ENCODE assay signal across 9 mouse cellular contexts in genomic region chr15:79148533-79148932, GRCm38 (mm10). TPM values are rescaled to one million over a fixed set of nuclear protein-coding genes. Genes with fewer than 3 reads are reported as not detected.
DNase-seq lines count a peak whose midpoint lies in the region; ATAC-seq and TF ChIP-seq lines count a peak whose summit lies in the region.
"Had no signal": no experiment of that assay in that cellular context is flagged by ENCODE, and none has a peak within 500 bp of the region (broad histone marks: within the 10 kb centered on the region; RNA-seq: fewer than 3 reads in every experiment).

No protein-coding gene starts in this region.

- H3K27me3 ChIP-seq in intestine, embryonic 15.5 days (replicated peaks): no peaks in the 10 kb centered on the region
- no peaks in the 10 kb centered on the region for H3K27me3 ChIP-seq in midbrain, embryonic 12.5 days
- H3K27me3 ChIP-seq in small intestine, adult 2 months (ENCODE audit: control insufficient read depth, insufficient read depth, low read length): no peaks in the 10 kb centered on the region
- H3K27me3 ChIP-seq: neural tube, embryonic 12.5 days had no signal

- H3K9ac ChIP-seq in intestine, embryonic 15.5 days: no peak overlapping the region
- no peak overlapping the region for H3K9ac ChIP-seq in midbrain, embryonic 12.5 days (replicated peaks)
- H3K9ac ChIP-seq: neural tube, embryonic 12.5 days had no signal

- H3K9me3 ChIP-seq in intestine, embryonic 15.5 days: no peaks in the 10 kb centered on the region
- no peaks in the 10 kb centered on the region for H3K9me3 ChIP-seq in midbrain, embryonic 12.5 days
- H3K9me3 ChIP-seq: neural tube, embryonic 12.5 days had no signal

- H3K27ac ChIP-seq in cortical plate, adult 2 months (ENCODE audit: insufficient read depth, low read length): no peak overlapping the region
- H3K27ac ChIP-seq in intestine, embryonic 15.5 days: no peak overlapping the region
- H3K27ac ChIP-seq in midbrain, embryonic 12.5 days (replicated peaks): no peak overlapping the region
- H3K27ac ChIP-seq in small intestine, adult 2 months (ENCODE audit: insufficient read depth, low read depth, low read length): no peak overlapping the region
- H3K27ac ChIP-seq: neural tube, embryonic 12.5 days had no signal

- peak; percentile 93 for TF ChIP-seq CTCF in cortical plate, adult 2 months (IDR thresholded peaks at IDR 0.05; ENCODE audit: extremely low read depth, insufficient read depth, low read length)
- peak; percentile 89; the same call in 1 of the 2 replicates for TF ChIP-seq CTCF in small intestine, adult 2 months (IDR thresholded peaks at IDR 0.05; ENCODE audit: extremely low read depth, insufficient read length, insufficient replicate concordance, low read depth, low read length)

- peaks cover 41% of the 10 kb centered on the region for H3K36me3 ChIP-seq in intestine, embryonic 15.5 days
- peaks cover 65% of the 10 kb centered on the region for H3K36me3 ChIP-seq in midbrain, embryonic 12.5 days
- H3K36me3 ChIP-seq in small intestine, adult 2 months (ENCODE audit: control insufficient read depth, insufficient read depth, low read length): peaks cover 50% of the 10 kb centered on the region

- peak; percentile 56 for ATAC-seq in intestine, embryonic 15.5 days
- peak; percentile 49; the same call in 1 of the 2 replicates for ATAC-seq in midbrain, embryonic 12.5 days (ENCODE audit: low FRiP score, low read depth)

- 47% methylated on average over 7 of the region's 7 CpGs for WGBS in intestine, embryonic 15.5 days
- 55% methylated on average over 7 of the region's 7 CpGs for WGBS in midbrain, embryonic 12.5 days
- 50% methylated on average over 7 of the region's 7 CpGs for WGBS in small intestine, adult 2 months

- no peak overlapping the region for H3K4me3 ChIP-seq in cortical plate, adult 2 months (ENCODE audit: insufficient read depth, low read length)
- H3K4me3 ChIP-seq in intestine, embryonic 15.5 days (replicated peaks): no peak overlapping the region
- no peak overlapping the region for H3K4me3 ChIP-seq in midbrain, embryonic 12.5 days
- no peak overlapping the region for H3K4me3 ChIP-seq in small intestine, adult 2 months (ENCODE audit: low read depth, low read length)
- H3K4me3 ChIP-seq: neural tube, embryonic 12.5 days had no signal

- DNase-seq in adrenal gland, adult 18-20 months (ENCODE audit: low spot score in 2 of 2): peak; percentile 76 to 90
- peak; percentile 87 for DNase-seq in gastrocnemius, postnatal 14 days
- peak; percentile 73 for DNase-seq in left cerebral cortex, postnatal 25 days (ENCODE audit: low spot score in 2 of 2)
- DNase-seq in yolk sac, embryonic 10.5 days (ENCODE audit: low spot score): peak; percentile 79

- H3K4me2 ChIP-seq in intestine, embryonic 15.5 days (replicated peaks): no peak overlapping the region
- H3K4me2 ChIP-seq in midbrain, embryonic 12.5 days (replicated peaks): no peak overlapping the region
- H3K4me2 ChIP-seq: neural tube, embryonic 12.5 days had no signal

- TF ChIP-seq POLR2A in cortical plate, adult 2 months (IDR thresholded peaks at IDR 0.05; ENCODE audit: extremely low read depth, insufficient read depth, low read length): no peak
- TF ChIP-seq POLR2A in small intestine, adult 2 months (IDR thresholded peaks at IDR 0.05; ENCODE audit: low read depth, low read length): no peak

- intact Hi-C loops in gastrocnemius, postnatal 14 days (cut with DNase I; ENCODE audit: low total_unique reads): loop anchor here (5.0 kb wide), 1 partner anchor 56 kb away; no protein-coding TSS in a partner anchor
- intact Hi-C loops in left cerebral cortex, postnatal 25 days (cut with DNase I): loop anchor here (5.0 kb wide), 1 partner anchor 56 kb away; no protein-coding TSS in a partner anchor

- no peaks in the 10 kb centered on the region for H3K4me1 ChIP-seq in cortical plate, adult 2 months (ENCODE audit: control insufficient read depth, insufficient read depth, low read length)
- H3K4me1 ChIP-seq in intestine, embryonic 15.5 days (replicated peaks): 0 out of 2 replicates have a peak, but pooled peaks cover under 1% of the 10 kb centered on the region
- H3K4me1 ChIP-seq in midbrain, embryonic 12.5 days: peaks cover 24% of the 10 kb centered on the region
- H3K4me1 ChIP-seq in small intestine, adult 2 months (ENCODE audit: control insufficient read depth, insufficient read depth, insufficient read length, low read length): no peaks in the 10 kb centered on the region

RNA-seq across cellular contexts. Expression of gene 1700088E04Rik, which starts 7.5 kb away (rescaled TPM):
- total RNA-seq in adrenal gland, adult 18-20 months (2021): 1 to 10 TPM; 7.2 to 8.2 TPM
- polyA plus RNA-seq in cortical plate, adult 2 months (2012; rRNA removed): 16.5 and 17.1 TPM in 2 replicates
- total RNA-seq in gastrocnemius, postnatal 14 days (2021): 1 to 10 TPM in 1 of 2 experiments, under 1 TPM in 1; 0.43 to 1.1 TPM
- 4.5 and 5.7 TPM in 2 replicates for polyA plus RNA-seq in intestine, embryonic 15.5 days (2015; fragmentation: Nextera tagmentation; extraction: Ambion mirVana)
- total RNA-seq in left cerebral cortex, postnatal 25 days (2021): 10 to 100 TPM; 11.7 to 12.2 TPM
- 9.7 and 11.9 TPM in 2 replicates for polyA plus RNA-seq in midbrain, embryonic 12.5 days (2016; fragmentation: Nextera tagmentation; extraction: Ambion mirVana)
- polyA plus RNA-seq in small intestine, adult 2 months (2012; rRNA removed): 0.56 and 1.2 TPM in 2 replicates

RNA-seq across cellular contexts. Expression of gene Polr2f, which starts 7.7 kb away (rescaled TPM):
- total RNA-seq in adrenal gland, adult 18-20 months (2021): 100 to 1,000 TPM; 137 to 150 TPM
- polyA plus RNA-seq in cortical plate, adult 2 months (2012; rRNA removed): 131 and 134 TPM in 2 replicates
- total RNA-seq in gastrocnemius, postnatal 14 days (2021): 10 to 100 TPM; 62.4 to 74.9 TPM
- polyA plus RNA-seq in intestine, embryonic 15.5 days (2015; fragmentation: Nextera tagmentation; extraction: Ambion mirVana): 311 and 328 TPM in 2 replicates
- total RNA-seq in left cerebral cortex, postnatal 25 days (2021): 100 to 1,000 TPM in 1 of 2 experiments, 10 to 100 TPM in 1; 98.4 to 106 TPM
- 314 and 327 TPM in 2 replicates for polyA plus RNA-seq in midbrain, embryonic 12.5 days (2016; fragmentation: Nextera tagmentation; extraction: Ambion mirVana)
- polyA plus RNA-seq in small intestine, adult 2 months (2012; rRNA removed): 18.3 and 32.2 TPM in 2 replicates

RNA-seq across cellular contexts. Expression of gene Sox10, which starts 16.5 kb away (rescaled TPM):
- total RNA-seq in adrenal gland, adult 18-20 months (2021): 1 to 10 TPM in 1 of 2 experiments, under 1 TPM in 1; 0.76 to 2.4 TPM
- 60.8 and 69.3 TPM in 2 replicates for polyA plus RNA-seq in cortical plate, adult 2 months (2012; rRNA removed)
- 1 to 10 TPM; 2.3 to 6.5 TPM for total RNA-seq in gastrocnemius, postnatal 14 days (2021)
- polyA plus RNA-seq in intestine, embryonic 15.5 days (2015; fragmentation: Nextera tagmentation; extraction: Ambion mirVana): 7.9 and 8.2 TPM in 2 replicates
- total RNA-seq in left cerebral cortex, postnatal 25 days (2021): 10 to 100 TPM; 24.5 to 25.4 TPM
- polyA plus RNA-seq in midbrain, embryonic 12.5 days (2016; fragmentation: Nextera tagmentation; extraction: Ambion mirVana): 0.48 and 1.2 TPM in 2 replicates
- 2.5 and 2.7 TPM in 2 replicates for polyA plus RNA-seq in small intestine, adult 2 months (2012; rRNA removed)

RNA-seq across cellular contexts. Expression of gene Micall1, which starts 39.8 kb away (rescaled TPM):
- total RNA-seq in adrenal gland, adult 18-20 months (2021): 10 to 100 TPM; 39.0 to 45.5 TPM
- polyA plus RNA-seq in cortical plate, adult 2 months (2012; rRNA removed): 25.0 and 27.6 TPM in 2 replicates
- 10 to 100 TPM; 14.4 to 15.8 TPM for total RNA-seq in gastrocnemius, postnatal 14 days (2021)
- 8.3 TPM in 2 replicates for polyA plus RNA-seq in intestine, embryonic 15.5 days (2015; fragmentation: Nextera tagmentation; extraction: Ambion mirVana)
- 10 to 100 TPM; 23.8 to 24.1 TPM for total RNA-seq in left cerebral cortex, postnatal 25 days (2021)
- polyA plus RNA-seq in midbrain, embryonic 12.5 days (2016; fragmentation: Nextera tagmentation; extraction: Ambion mirVana): 11.4 and 11.5 TPM in 2 replicates
- polyA plus RNA-seq in small intestine, adult 2 months (2012; rRNA removed): 18.8 and 23.8 TPM in 2 replicates
